Mouse (Mus musculus) cerebellum, adult (tissue): Measurements from ENCODE around the gene Il11ra1.
"Not testable (repeated sequence)": the region's sequence is repeated elsewhere in the genome, so short reads cannot be mapped to it uniquely, and the experiment has no call there.

Source experiments
- ATAC-seq: cut with Nextera tagmentation; 2 replicates; pipeline ENCODE4 v1.9.2; 2017; ENCODE audit warnings: mild to moderate bottlenecking, moderate library complexity, mixed read lengths; ENCODE audit not compliant: insufficient number of reproducible peaks, low FRiP score, low TSS enrichment

Il11ra1 gene

GRCm38 (mm10) chr4:41678863-41679262, 20.9 kb upstream of the Il11ra1 start:
- no peak for ATAC-seq

- no peak for ATAC-seq
Measured at GRCm38 (mm10) chr4:41679291-41679690, 20.5 kb upstream of the Il11ra1 start.

GRCm38 (mm10) chr4:41681176-41681575, 18.6 kb upstream of the Il11ra1 start:
- peak; percentile 38; the same call in 1 of the 2 replicates for ATAC-seq

- ATAC-seq = no peak
Measured at GRCm38 (mm10) chr4:41681947-41682346, 17.8 kb upstream of the Il11ra1 start.

GRCm38 (mm10) chr4:41682789-41683188, 17.0 kb upstream of the Il11ra1 start:
- no peak for ATAC-seq

- ATAC-seq = not testable (repeated sequence)
Measured at GRCm38 (mm10) chr4:41683303-41683702, 16.5 kb upstream of the Il11ra1 start.

GRCm38 (mm10) chr4:41684131-41684930, 15.5 kb upstream of the Il11ra1 start:
- not testable (repeated sequence) for ATAC-seq

- not testable (repeated sequence) for ATAC-seq
Measured at GRCm38 (mm10) chr4:41684931-41685453, 14.8 kb upstream of the Il11ra1 start.

- not testable (repeated sequence) for ATAC-seq
Measured at GRCm38 (mm10) chr4:41685882-41686492, 13.8 kb upstream of the Il11ra1 start.

GRCm38 (mm10) chr4:41688562-41688961, 11.2 kb upstream of the Il11ra1 start:
- ATAC-seq = not testable (repeated sequence)

- ATAC-seq = not testable (repeated sequence)
Measured at GRCm38 (mm10) chr4:41690014-41690413, 9.8 kb upstream of the Il11ra1 start.

GRCm38 (mm10) chr4:41693511-41693910, 6.3 kb upstream of the Il11ra1 start:
- not testable (repeated sequence) for ATAC-seq

GRCm38 (mm10) chr4:41695800-41696199, 4.0 kb upstream of the Il11ra1 start:
- ATAC-seq = not testable (repeated sequence)

GRCm38 (mm10) chr4:41696452-41696851, 3.3 kb upstream of the Il11ra1 start:
- ATAC-seq = not testable (repeated sequence)

GRCm38 (mm10) chr4:41696930-41697841, 2.6 kb upstream of the Il11ra1 start, which contains the start of gene Cntfr:
Cntfr (minus strand) TSS chr4:41697089.
- ATAC-seq = not testable (repeated sequence)

GRCm38 (mm10) chr4:41698421-41699016, 1.3 kb upstream of the Il11ra1 start:
- ATAC-seq = not testable (repeated sequence)

GRCm38 (mm10) chr4:41700224-41700623, 435 bp downstream of the Il11ra1 start:
- ATAC-seq = not testable (repeated sequence)

GRCm38 (mm10) chr4:41702226-41702625, 2.4 kb downstream of the Il11ra1 start:
- ATAC-seq = not testable (repeated sequence)

- ATAC-seq = no peak
Measured at GRCm38 (mm10) chr4:41704651-41705050, 4.9 kb downstream of the Il11ra1 start.
